Mouse (Mus musculus): ENCODE data around the gene Reps2. TPM values are rescaled to one million over a fixed set of nuclear protein-coding genes. Genes with fewer than 3 reads are reported as not detected.

Reps2 gene
- polyA plus RNA-seq, 1 experiment from 2014 or later = 0.60 TPM

GRCm38 (mm10) chrX:162402487-162402886 lies 241.0 kb downstream of the Reps2 start:
- Histone ChIP-seq H3K36me3 (ENCODE audit: control insufficient read depth, insufficient read depth) (no peaks in the 10 kb centered on the region), H3K4me1 (replicated peaks; ENCODE audit: control insufficient read depth, insufficient read depth, low read length) (no peaks in the 10 kb centered on the region), H3K27me3 (replicated peaks; ENCODE audit: control insufficient read depth, insufficient read depth, low read length) (no peaks in the 10 kb centered on the region), H3K9ac (ENCODE audit: low read depth, low read length) (no peak overlapping the region), H3K4me2 (replicated peaks; ENCODE audit: low read depth) (no peak overlapping the region), H3K4me3 (ENCODE audit: low read depth, low read length) (no peak overlapping the region), H3K9me3 (ENCODE audit: control insufficient read depth) (no peaks in the 10 kb centered on the region), H3K27ac (ENCODE audit: low read depth, low read length) (no peak overlapping the region)
- 74% methylated on average over 3 of the region's 3 CpGs for WGBS
- no peak for TF ChIP-seq CTCF (IDR thresholded peaks at IDR 0.05; ENCODE audit: low read depth)
- no peak for ATAC-seq

GRCm38 (mm10) chrX:162380730-162381129 lies 262.7 kb downstream of the Reps2 start:
- Histone ChIP-seq H3K4me2 (replicated peaks; ENCODE audit: low read depth) (no peak overlapping the region), H3K4me1 (replicated peaks; ENCODE audit: control insufficient read depth, insufficient read depth, low read length) (no peaks in the 10 kb centered on the region), H3K9ac (ENCODE audit: low read depth, low read length) (no peak overlapping the region), H3K9me3 (ENCODE audit: control insufficient read depth) (no peaks in the 10 kb centered on the region), H3K4me3 (ENCODE audit: low read depth, low read length) (no peak overlapping the region), H3K27ac (ENCODE audit: low read depth, low read length) (no peak overlapping the region), H3K36me3 (ENCODE audit: control insufficient read depth, insufficient read depth) (no peaks in the 10 kb centered on the region), H3K27me3 (replicated peaks; ENCODE audit: control insufficient read depth, insufficient read depth, low read length) (no peaks in the 10 kb centered on the region)
- no peak for ATAC-seq
- no peak for TF ChIP-seq CTCF (IDR thresholded peaks at IDR 0.05; ENCODE audit: low read depth)
- 96% methylated on average over 1 of the region's 1 CpGs for WGBS

GRCm38 (mm10) chrX:162363206-162363605 lies 280.2 kb downstream of the Reps2 start:
- no peak for ATAC-seq
- no peak overlapping the region for H3K4me2 ChIP-seq (replicated peaks; ENCODE audit: low read depth)
- H3K36me3 ChIP-seq (ENCODE audit: control insufficient read depth, insufficient read depth) = no peaks in the 10 kb centered on the region
- WGBS = 59% methylated on average over 2 of the region's 2 CpGs
- no peaks in the 10 kb centered on the region for H3K27me3 ChIP-seq (replicated peaks; ENCODE audit: control insufficient read depth, insufficient read depth, low read length)
- no peaks in the 10 kb centered on the region for H3K9me3 ChIP-seq (ENCODE audit: control insufficient read depth)
- no peak for TF ChIP-seq CTCF (IDR thresholded peaks at IDR 0.05; ENCODE audit: low read depth)
- H3K4me1 ChIP-seq (replicated peaks; ENCODE audit: control insufficient read depth, insufficient read depth, low read length) = no peaks in the 10 kb centered on the region
- H3K4me3 ChIP-seq (ENCODE audit: low read depth, low read length) = no peak overlapping the region
- H3K27ac ChIP-seq (ENCODE audit: low read depth, low read length) = no peak overlapping the region
- no peak overlapping the region for H3K9ac ChIP-seq (ENCODE audit: low read depth, low read length)

Other genes with a start within 250 kb of the Reps2 start
- gene Rbbp7, start 116.8 kb upstream of the Reps2 start, polyA plus RNA-seq (2015; fragmentation: Nextera tagmentation; extraction: Ambion mirVana) = 233 and 235 TPM in 2 replicates
- 5.7 and 6.7 TPM in 2 replicates for gene Txlng, start 185.8 kb upstream of the Reps2 start, polyA plus RNA-seq (2015; fragmentation: Nextera tagmentation; extraction: Ambion mirVana)
- 46.7 and 47.5 TPM in 2 replicates for gene Syap1, start 244.8 kb upstream of the Reps2 start, polyA plus RNA-seq (2015; fragmentation: Nextera tagmentation; extraction: Ambion mirVana)

Data from intestine, postnatal 0 days (tissue).